Comparison of ENCODE assay signal across 8 mouse cellular contexts in genomic region chr11:51635127-51635524, GRCm38 (mm10). TPM values are rescaled to one million over a fixed set of nuclear protein-coding genes. Genes with fewer than 3 reads are reported as not detected.
A peak's percentile ranks its signal among the peaks of the same experiment; 100 is the strongest.
DNase-seq lines count a peak whose midpoint lies in the region; ATAC-seq and TF ChIP-seq lines count a peak whose summit lies in the region.

No protein-coding gene starts in this region.

- peak overlapping the region; percentile 81 for H3K4me2 ChIP-seq in embryonic facial prominence, embryonic 11.5 days (ENCODE audit: low read depth, low read length)
- peak overlapping the region; percentile 71 for H3K4me2 ChIP-seq in intestine, embryonic 14.5 days (ENCODE audit: low read length)
- peak overlapping the region; percentile 73 for H3K4me2 ChIP-seq in midbrain, postnatal 0 days (ENCODE audit: low read depth, low read length, poor library complexity, severe bottlenecking)

- H3K4me1 ChIP-seq in embryonic facial prominence, embryonic 11.5 days (ENCODE audit: control insufficient read depth, insufficient read depth, low read length), result no peaks in the 10 kb centered on the region
- peaks cover 13% of the 10 kb centered on the region for H3K4me1 ChIP-seq in intestine, embryonic 14.5 days (replicated peaks; ENCODE audit: control insufficient read depth, insufficient read depth, low read length)
- peaks cover 9% of the 10 kb centered on the region for H3K4me1 ChIP-seq in midbrain, postnatal 0 days (ENCODE audit: insufficient read depth, low read length)

- peak overlapping the region; percentile 89 for H3K4me3 ChIP-seq in left cerebral cortex, adult 2 months
- peak overlapping the region; percentile 73 for H3K4me3 ChIP-seq in embryonic facial prominence, embryonic 11.5 days (ENCODE audit: low read depth, low read length)
- H3K4me3 ChIP-seq in intestine, embryonic 14.5 days (ENCODE audit: low read depth, low read length), result peak overlapping the region; percentile 79
- H3K4me3 ChIP-seq in midbrain, postnatal 0 days (ENCODE audit: low read depth, low read length), result peak overlapping the region; percentile 81

- no peak for DNase-seq in left cerebral cortex, adult 2 months (ENCODE audit: extremely low spot score in 1 of 2, low spot score in 2 of 2)
- no peak for DNase-seq in left cerebral cortex, postnatal 4 days
- DNase-seq in embryonic facial prominence, embryonic 11.5 days (ENCODE audit: low spot score), result no peak
- DNase-seq in intestine, embryonic 14.5 days (ENCODE audit: low spot score), result no peak
- no peak for DNase-seq in midbrain, postnatal 0 days (ENCODE audit: low spot score)
- no peak for DNase-seq in c-Kit-positive CD71-positive TER-119-positive erythroid progenitor cells, embryonic 14.5 days (ENCODE audit: low spot score)
- DNase-seq in left cerebral cortex, postnatal 10 days (ENCODE audit: extremely low spot score in 1 of 2, low spot score in 2 of 2), result no peak
- DNase-seq in left cerebral cortex, adult 9 months (ENCODE audit: low spot score in 2 of 2), result no peak

- WGBS in embryonic facial prominence, embryonic 11.5 days, result 21% methylated on average over 6 of the region's 6 CpGs
- 17% methylated on average over 6 of the region's 6 CpGs for WGBS in intestine, embryonic 14.5 days
- 15% methylated on average over 6 of the region's 6 CpGs for WGBS in midbrain, postnatal 0 days

- no peak for ATAC-seq in embryonic facial prominence, embryonic 11.5 days (replicated peaks; ENCODE audit: insufficient number of reproducible peaks, low FRiP score, low TSS enrichment, low read depth)
- ATAC-seq in intestine, embryonic 14.5 days (replicated peaks; ENCODE audit: low FRiP score, low TSS enrichment, low read depth), result no peak
- ATAC-seq in midbrain, postnatal 0 days (ENCODE audit: low FRiP score), result no peak

- no peak for TF ChIP-seq CTCF in left cerebral cortex, adult 2 months (IDR thresholded peaks at IDR 0.05)
- TF ChIP-seq CTCF in midbrain, postnatal 0 days (IDR thresholded peaks at IDR 0.05), result no peak

- peak overlapping the region; percentile 96 for H3K27ac ChIP-seq in left cerebral cortex, adult 2 months
- H3K27ac ChIP-seq in embryonic facial prominence, embryonic 11.5 days (replicated peaks; ENCODE audit: low read depth, low read length), result no peak overlapping the region
- H3K27ac ChIP-seq in intestine, embryonic 14.5 days (ENCODE audit: low read depth), result peak overlapping the region; percentile 62; the same call in 1 of the 2 replicates
- peak overlapping the region; percentile 77 for H3K27ac ChIP-seq in midbrain, postnatal 0 days (ENCODE audit: low read depth, low read length)

- intact Hi-C loops in left cerebral cortex, adult 2 months (cut with DNase I), result loop anchor here (1.0 to 5.0 kb wide), 3 partner anchors 12 to 51 kb away; partner anchors contain the start of gene Phykpl
- intact Hi-C loops in left cerebral cortex, postnatal 4 days (cut with DNase I), result no loop called here
- intact Hi-C loops in left cerebral cortex, postnatal 10 days (cut with DNase I), result no loop called here

- H3K36me3 ChIP-seq in embryonic facial prominence, embryonic 11.5 days (replicated peaks; ENCODE audit: control insufficient read depth, insufficient read depth, low read depth, low read length), result no peaks in the 10 kb centered on the region
- H3K36me3 ChIP-seq in intestine, embryonic 14.5 days (ENCODE audit: control insufficient read depth, insufficient read depth, low read length), result no peaks in the 10 kb centered on the region
- H3K36me3 ChIP-seq in midbrain, postnatal 0 days (ENCODE audit: insufficient read depth, low read length), result no peaks in the 10 kb centered on the region

- H3K9me3 ChIP-seq in embryonic facial prominence, embryonic 11.5 days (replicated peaks; ENCODE audit: control insufficient read depth, low read length), result no peaks in the 10 kb centered on the region
- H3K9me3 ChIP-seq in intestine, embryonic 14.5 days (ENCODE audit: control insufficient read depth, low read length), result no peaks in the 10 kb centered on the region
- H3K9me3 ChIP-seq in midbrain, postnatal 0 days (ENCODE audit: low read length), result no peaks in the 10 kb centered on the region

- no peaks in the 10 kb centered on the region for H3K27me3 ChIP-seq in embryonic facial prominence, embryonic 11.5 days (ENCODE audit: control insufficient read depth, insufficient read depth, low read length)
- no peaks in the 10 kb centered on the region for H3K27me3 ChIP-seq in intestine, embryonic 14.5 days (replicated peaks; ENCODE audit: control insufficient read depth, insufficient read depth, low read length)
- H3K27me3 ChIP-seq in midbrain, postnatal 0 days (ENCODE audit: insufficient read depth, low read length), result no peaks in the 10 kb centered on the region

- H3K9ac ChIP-seq in embryonic facial prominence, embryonic 11.5 days (replicated peaks; ENCODE audit: low read length), result peak overlapping the region; percentile 64
- H3K9ac ChIP-seq in intestine, embryonic 14.5 days (ENCODE audit: low read length), result peak overlapping the region; percentile 56
- H3K9ac ChIP-seq in midbrain, postnatal 0 days (replicated peaks; ENCODE audit: low read length, poor library complexity, severe bottlenecking), result peak overlapping the region; percentile 72

RNA-seq across cellular contexts. Expression of gene Rmnd5b, which starts 0.6 kb away (rescaled TPM):
- 10 to 100 TPM; 56.1 to 61.9 TPM for total RNA-seq in left cerebral cortex, adult 2 months (2021)
- total RNA-seq in left cerebral cortex, postnatal 4 days (2021), result 10 to 100 TPM; 41.4 to 47.5 TPM
- 36.0 and 39.0 TPM in 2 replicates for polyA plus RNA-seq in embryonic facial prominence, embryonic 11.5 days (2014; fragmentation: Nextera tagmentation; extraction: Ambion mirVana)
- polyA plus RNA-seq in intestine, embryonic 14.5 days (2014; fragmentation: Nextera tagmentation; extraction: Ambion mirVana), result 42.7 and 44.0 TPM in 2 replicates
- 70.1 and 93.9 TPM in 2 replicates for total RNA-seq in midbrain, postnatal 0 days (2014; rRNA removed)
- 66.0 and 72.7 TPM in 2 replicates for polyA plus RNA-seq in midbrain, postnatal 0 days (2015; fragmentation: Nextera tagmentation; extraction: Ambion mirVana)
- total RNA-seq in left cerebral cortex, postnatal 10 days (2021), result 10 to 100 TPM; 46.6 to 49.8 TPM

RNA-seq across cellular contexts. Expression of gene N4bp3, which starts 15.5 kb away (rescaled TPM):
- 10 to 100 TPM; 10.4 to 14.3 TPM for total RNA-seq in left cerebral cortex, adult 2 months (2021)
- total RNA-seq in left cerebral cortex, postnatal 4 days (2021), result 10 to 100 TPM; 15.1 to 16.0 TPM
- 7.4 and 10.2 TPM in 2 replicates for polyA plus RNA-seq in embryonic facial prominence, embryonic 11.5 days (2014; fragmentation: Nextera tagmentation; extraction: Ambion mirVana)
- 15.3 and 17.3 TPM in 2 replicates for polyA plus RNA-seq in intestine, embryonic 14.5 days (2014; fragmentation: Nextera tagmentation; extraction: Ambion mirVana)
- 36.7 and 41.2 TPM in 2 replicates for total RNA-seq in midbrain, postnatal 0 days (2014; rRNA removed)
- polyA plus RNA-seq in midbrain, postnatal 0 days (2015; fragmentation: Nextera tagmentation; extraction: Ambion mirVana), result 24.7 and 26.8 TPM in 2 replicates
- 10 to 100 TPM; 12.8 to 14.0 TPM for total RNA-seq in left cerebral cortex, postnatal 10 days (2021)

RNA-seq across cellular contexts. Expression of gene Nhp2, which starts 15.6 kb away (rescaled TPM):
- 10 to 100 TPM; 45.0 to 46.2 TPM for total RNA-seq in left cerebral cortex, adult 2 months (2021)
- total RNA-seq in left cerebral cortex, postnatal 4 days (2021), result 10 to 100 TPM; 60.2 to 60.4 TPM
- 169 and 174 TPM in 2 replicates for polyA plus RNA-seq in embryonic facial prominence, embryonic 11.5 days (2014; fragmentation: Nextera tagmentation; extraction: Ambion mirVana)
- polyA plus RNA-seq in intestine, embryonic 14.5 days (2014; fragmentation: Nextera tagmentation; extraction: Ambion mirVana), result 221 and 226 TPM in 2 replicates
- 36.6 and 60.3 TPM in 2 replicates for total RNA-seq in midbrain, postnatal 0 days (2014; rRNA removed)
- polyA plus RNA-seq in midbrain, postnatal 0 days (2015; fragmentation: Nextera tagmentation; extraction: Ambion mirVana), result 88.4 and 96.1 TPM in 2 replicates
- 10 to 100 TPM; 51.1 to 51.4 TPM for total RNA-seq in left cerebral cortex, postnatal 10 days (2021)

RNA-seq across cellular contexts. Expression of gene D930048N14Rik, which starts 15.6 kb away (rescaled TPM):
- 1 to 10 TPM; 1.8 to 1.9 TPM for total RNA-seq in left cerebral cortex, adult 2 months (2021)
- total RNA-seq in left cerebral cortex, postnatal 4 days (2021), result 1 to 10 TPM; 1.1 to 1.2 TPM
- polyA plus RNA-seq in embryonic facial prominence, embryonic 11.5 days (2014; fragmentation: Nextera tagmentation; extraction: Ambion mirVana), result 0.88 and 1.1 TPM in 2 replicates
- polyA plus RNA-seq in intestine, embryonic 14.5 days (2014; fragmentation: Nextera tagmentation; extraction: Ambion mirVana), result 3.9 and 4.8 TPM in 2 replicates
- 1.0 and 1.4 TPM in 2 replicates for total RNA-seq in midbrain, postnatal 0 days (2014; rRNA removed)
- 1.2 and 1.3 TPM in 2 replicates for polyA plus RNA-seq in midbrain, postnatal 0 days (2015; fragmentation: Nextera tagmentation; extraction: Ambion mirVana)
- total RNA-seq in left cerebral cortex, postnatal 10 days (2021), result under 1 TPM; 0.86 to 0.97 TPM

RNA-seq across cellular contexts. Expression of gene Hnrnpab, which starts 28.5 kb away (rescaled TPM):
- total RNA-seq in left cerebral cortex, adult 2 months (2021), result 100 to 1,000 TPM; 120 to 127 TPM
- total RNA-seq in left cerebral cortex, postnatal 4 days (2021), result 100 to 1,000 TPM; 339 to 358 TPM
- 797 and 870 TPM in 2 replicates for polyA plus RNA-seq in embryonic facial prominence, embryonic 11.5 days (2014; fragmentation: Nextera tagmentation; extraction: Ambion mirVana)
- polyA plus RNA-seq in intestine, embryonic 14.5 days (2014; fragmentation: Nextera tagmentation; extraction: Ambion mirVana), result 494 and 527 TPM in 2 replicates
- 239 and 245 TPM in 2 replicates for total RNA-seq in midbrain, postnatal 0 days (2014; rRNA removed)
- polyA plus RNA-seq in midbrain, postnatal 0 days (2015; fragmentation: Nextera tagmentation; extraction: Ambion mirVana), result 191 and 220 TPM in 2 replicates
- 100 to 1,000 TPM; 182 to 186 TPM for total RNA-seq in left cerebral cortex, postnatal 10 days (2021)
